Mouse (Mus musculus) myocyte (in vitro differentiated cells): ENCODE data around the gene Nat9. TPM values are rescaled to one million over a fixed set of nuclear protein-coding genes. Genes with fewer than 3 reads are reported as not detected.

ENCODE experiments used
- H3K27me3 ChIP-seq: one replicate; pipeline ENCODE4 v1.6.1; 2011; ENCODE audit not compliant: control insufficient read depth, insufficient read depth, insufficient read length
- H3K36me3 ChIP-seq: one replicate; pipeline ENCODE4 v1.6.1; 2011; ENCODE audit not compliant: control insufficient read depth, insufficient read depth
- H3K4me2 ChIP-seq: one replicate; pipeline ENCODE4 v1.6.1; 2011; ENCODE audit warnings: low read depth, control low read depth
- H3K4me3 ChIP-seq: one replicate; pipeline ENCODE4 v1.5.1; 2011; ENCODE audit warnings: mild to moderate bottlenecking, control low read depth, moderate library complexity
- H3K79me2 ChIP-seq: one replicate; pipeline ENCODE4 v1.6.1; 2011; ENCODE audit not compliant: control insufficient read depth, insufficient read depth
- H3ac ChIP-seq: one replicate; pipeline ENCODE4 v1.6.1; 2011; ENCODE audit not compliant: control insufficient read depth, insufficient read length
- CEBPB ChIP-seq: IDR thresholded peaks from 2 replicates; pipeline ENCODE4 v1.6.1; 2011; ENCODE audit warnings: mild to moderate bottlenecking, moderate library complexity; ENCODE audit not compliant: poor library complexity, insufficient read depth, severe bottlenecking
- E2F4 ChIP-seq: IDR thresholded peaks from one replicate; pipeline ENCODE4 v1.6.1; 2011; ENCODE audit warnings: mild to moderate bottlenecking, control low read depth, moderate library complexity; ENCODE audit not compliant: insufficient read depth
- MAX ChIP-seq: IDR thresholded peaks from one replicate; pipeline ENCODE4 v1.6.1; 2011; ENCODE audit warnings: low read depth, mild to moderate bottlenecking, control low read depth
- MYOD1 ChIP-seq, 3 experiments: IDR thresholded peaks; one replicate each; pipeline ENCODE4 v1.6.1; 2011; ENCODE audit warnings: control low read depth in 2 of 3, low read depth in 2 of 3, mild to moderate bottlenecking in 2 of 3, moderate library complexity in 1 of 3; ENCODE audit not compliant: insufficient read length in 2 of 3, control insufficient read depth in 1 of 3
- MYOG ChIP-seq, 3 experiments: IDR thresholded peaks; one replicate each; pipeline ENCODE4 v1.6.1; 2011; ENCODE audit warnings: control low read depth in 2 of 3, low read depth in 2 of 3, mild to moderate bottlenecking in 2 of 3; ENCODE audit not compliant: insufficient read length in 2 of 3, control insufficient read depth in 1 of 3, insufficient read depth in 1 of 3
- POLR2A ChIP-seq: IDR thresholded peaks from one replicate; pipeline ENCODE4 v1.6.1; 2011; ENCODE audit warnings: low read depth, mild to moderate bottlenecking, control low read depth, moderate library complexity; ENCODE audit not compliant: insufficient read length
- POLR2AphosphoS2 ChIP-seq: IDR thresholded peaks from one replicate; pipeline ENCODE4 v1.6.1; 2011; ENCODE audit warnings: low read depth, control low read depth; ENCODE audit not compliant: insufficient read length
- REST ChIP-seq: IDR thresholded peaks from one replicate; pipeline ENCODE4 v1.6.1; 2011; ENCODE audit warnings: mild to moderate bottlenecking, control low read depth, moderate library complexity; ENCODE audit not compliant: insufficient read depth, insufficient read length
- SRF ChIP-seq: IDR thresholded peaks from one replicate; pipeline ENCODE4 v1.6.1; 2011; ENCODE audit warnings: low read depth; ENCODE audit not compliant: control insufficient read depth, insufficient read length
- TCF12 ChIP-seq: IDR thresholded peaks from one replicate; pipeline ENCODE4 v1.6.1; 2011; ENCODE audit warnings: mild to moderate bottlenecking, control low read depth; ENCODE audit not compliant: poor library complexity, insufficient read depth, severe bottlenecking
- TCF3 ChIP-seq: IDR thresholded peaks from one replicate; pipeline ENCODE4 v1.6.1; 2011; ENCODE audit warnings: low read depth, control low read depth; ENCODE audit not compliant: insufficient read length
- USF1 ChIP-seq: IDR thresholded peaks from one replicate; pipeline ENCODE4 v1.6.1; 2011; ENCODE audit warnings: low read depth, mild to moderate bottlenecking, control low read depth, moderate library complexity
- polyA plus RNA-seq: library from polyadenylated mRNA; unstranded; fragments of >200 nt; fragmentation: generic; extraction: Trizol; gene quantifications from one replicate; pipeline ENCODE4 v1.2.1, GENCODE M21; 2012; ENCODE audit warnings: missing spikeins

Gene Nat9
- polyA plus RNA-seq, 1 experiment: 22.6 TPM

- H3K4me2 ChIP-seq: no peak overlapping the region
- no peaks in the 10 kb centered on the region for H3K79me2 ChIP-seq
- TF ChIP-seq TCF12 (no peak), POLR2AphosphoS2 (no peak), MYOG (IDR thresholded peaks at IDR 0.05; ENCODE audit: control insufficient read depth in 1 of 3, insufficient read depth in 1 of 3, insufficient read length in 2 of 3, low read depth in 2 of 3) (no peak), MYOD1 (IDR thresholded peaks at IDR 0.05; ENCODE audit: control insufficient read depth in 1 of 3, insufficient read length in 2 of 3, low read depth in 2 of 3) (no peak), SRF (no peak), USF1 (no peak), POLR2A (no peak)
- no peaks in the 10 kb centered on the region for H3K36me3 ChIP-seq
- H3K27me3 ChIP-seq: no peaks in the 10 kb centered on the region
- no peak overlapping the region for H3ac ChIP-seq
- no peak overlapping the region for H3K4me3 ChIP-seq
Measured at GRCm38 (mm10) chr11:115202756-115203155, 15.1 kb upstream of the Nat9 start.

GRCm38 (mm10) chr11:115202316-115202715, 14.7 kb upstream of the Nat9 start:
- Histone ChIP-seq H3ac (no peak overlapping the region), H3K4me2 (no peak overlapping the region), H3K4me3 (no peak overlapping the region), H3K36me3 (no peaks in the 10 kb centered on the region), H3K27me3 (no peaks in the 10 kb centered on the region), H3K79me2 (no peaks in the 10 kb centered on the region)
- TF ChIP-seq POLR2AphosphoS2: no peak
- TF ChIP-seq MYOD1 (IDR thresholded peaks at IDR 0.05; ENCODE audit: control insufficient read depth in 1 of 3, insufficient read length in 2 of 3, low read depth in 2 of 3): no peak
- no peak for TF ChIP-seq POLR2A
- TF ChIP-seq MAX: no peak
- TF ChIP-seq TCF12: no peak
- TF ChIP-seq USF1: no peak
- TF ChIP-seq CEBPB: no peak
- TF ChIP-seq TCF3: no peak
- TF ChIP-seq SRF: no peak
- TF ChIP-seq MYOG (IDR thresholded peaks at IDR 0.05; ENCODE audit: control insufficient read depth in 1 of 3, insufficient read depth in 1 of 3, insufficient read length in 2 of 3, low read depth in 2 of 3): no peak
- TF ChIP-seq REST: no peak
- no peak for TF ChIP-seq E2F4

DNA sequence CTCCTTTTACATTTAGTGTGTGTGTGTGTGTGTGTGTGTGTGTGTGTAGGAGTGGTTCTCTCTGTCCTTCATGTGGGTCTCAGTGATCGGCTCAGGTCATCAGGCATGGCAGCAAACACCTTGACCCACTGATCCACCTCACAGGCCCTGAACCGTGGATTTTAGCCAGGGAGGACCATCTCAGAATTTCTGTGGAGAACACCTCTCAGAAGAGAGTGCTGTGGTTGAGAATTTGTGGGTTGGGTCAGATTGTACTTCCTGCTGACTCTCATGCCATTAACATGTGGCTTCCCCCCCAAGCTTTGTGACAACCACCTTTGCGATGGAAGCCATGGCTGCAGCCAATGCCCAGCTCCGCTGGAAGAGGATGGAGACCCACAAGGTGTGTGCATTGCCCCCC, 12.9 kb upstream of the Nat9 start:
- Histone ChIP-seq H3K4me3 (no peak overlapping the region), H3ac (no peak overlapping the region), H3K36me3 (no peaks in the 10 kb centered on the region), H3K79me2 (no peaks in the 10 kb centered on the region), H3K27me3 (no peaks in the 10 kb centered on the region), H3K4me2 (no peak overlapping the region)
- no peak for TF ChIP-seq POLR2AphosphoS2
- no peak for TF ChIP-seq CEBPB
- no peak for TF ChIP-seq USF1
- TF ChIP-seq MYOG (IDR thresholded peaks at IDR 0.05; ENCODE audit: control insufficient read depth in 1 of 3, insufficient read depth in 1 of 3, insufficient read length in 2 of 3, low read depth in 2 of 3): no peak
- no peak for TF ChIP-seq SRF
- TF ChIP-seq MYOD1 (IDR thresholded peaks at IDR 0.05; ENCODE audit: control insufficient read depth in 1 of 3, insufficient read length in 2 of 3, low read depth in 2 of 3): no peak
- no peak for TF ChIP-seq E2F4
- no peak for TF ChIP-seq MAX
- no peak for TF ChIP-seq POLR2A
- TF ChIP-seq TCF12: no peak
- no peak for TF ChIP-seq TCF3
- no peak for TF ChIP-seq REST

DNA sequence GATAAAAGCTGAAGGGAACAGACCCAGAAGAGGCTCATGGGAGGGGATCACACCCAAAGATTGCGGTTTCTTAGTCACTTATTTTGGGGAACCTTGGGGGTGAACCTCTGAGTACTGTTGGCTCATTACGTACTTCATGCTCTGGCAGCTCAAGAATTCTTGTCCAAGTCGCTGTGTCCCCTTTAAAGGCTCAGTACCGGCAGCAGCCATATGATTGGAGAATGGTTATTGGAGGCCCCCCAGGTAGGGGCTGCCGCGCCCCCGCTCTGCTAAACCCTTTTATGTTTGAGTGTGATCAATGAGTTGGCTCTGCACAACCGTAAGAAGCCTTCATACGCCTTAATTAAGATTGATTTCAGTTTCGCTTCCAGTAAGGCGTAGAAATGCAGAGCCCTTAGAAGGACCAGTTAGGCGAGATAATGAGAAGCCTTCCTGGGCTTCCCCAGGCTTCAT, 11.3 kb upstream of the Nat9 start:
- Histone ChIP-seq H3K4me2 (no peak overlapping the region), H3K4me3 (no peak overlapping the region), H3K79me2 (no peaks in the 10 kb centered on the region), H3K27me3 (no peaks in the 10 kb centered on the region), H3K36me3 (no peaks in the 10 kb centered on the region), H3ac (no peak overlapping the region)
- TF ChIP-seq REST: no peak
- no peak for TF ChIP-seq TCF12
- TF ChIP-seq POLR2AphosphoS2: no peak
- TF ChIP-seq SRF: no peak
- no peak for TF ChIP-seq MAX
- no peak for TF ChIP-seq POLR2A
- TF ChIP-seq TCF3: no peak
- no peak for TF ChIP-seq MYOG (IDR thresholded peaks at IDR 0.05; ENCODE audit: control insufficient read depth in 1 of 3, insufficient read depth in 1 of 3, insufficient read length in 2 of 3, low read depth in 2 of 3)
- no peak for TF ChIP-seq CEBPB
- TF ChIP-seq USF1: no peak

GRCm38 (mm10) chr11:115197558-115197957, 9.9 kb upstream of the Nat9 start:
- TF ChIP-seq TCF12: no peak
- TF ChIP-seq POLR2AphosphoS2: no peak
- TF ChIP-seq CEBPB: no peak
- no peak for TF ChIP-seq POLR2A
- no peak for TF ChIP-seq USF1
- no peak for TF ChIP-seq MAX
- TF ChIP-seq MYOD1 (IDR thresholded peaks at IDR 0.05; ENCODE audit: control insufficient read depth in 1 of 3, insufficient read length in 2 of 3, low read depth in 2 of 3): no peak
- TF ChIP-seq E2F4: no peak
- TF ChIP-seq TCF3: no peak
- TF ChIP-seq SRF: no peak
- TF ChIP-seq MYOG (IDR thresholded peaks at IDR 0.05; ENCODE audit: control insufficient read depth in 1 of 3, insufficient read depth in 1 of 3, insufficient read length in 2 of 3, low read depth in 2 of 3): no peak
- no peaks in the 10 kb centered on the region for H3K36me3 ChIP-seq
- no peak overlapping the region for H3K4me2 ChIP-seq
- no peak overlapping the region for H3ac ChIP-seq
- H3K79me2 ChIP-seq: no peaks in the 10 kb centered on the region
- no peak overlapping the region for H3K4me3 ChIP-seq
- H3K27me3 ChIP-seq: no peaks in the 10 kb centered on the region
